Mouse (Mus musculus) lung, embryonic 14.5 days (tissue): ENCODE results near the gene Vps39. TPM values are rescaled to one million over a fixed set of nuclear protein-coding genes. Genes with fewer than 3 reads are reported as not detected.

Source experiments
- ATAC-seq: fragments of 200-750 bp; cut with Nextera tagmentation; 2 replicates; pipeline ENCODE4 v1.8.0; 2017; ENCODE audit warnings: mild to moderate bottlenecking, moderate TSS enrichment, moderate library complexity; ENCODE audit not compliant: insufficient read depth
- DNase-seq: peaks from one replicate; pipeline ENCODE4 v3.0.0-alpha.2; 2015
- H3K27ac ChIP-seq: fragments of 300-500 bp; sonication (generic); 2 replicates; pipeline ENCODE4 v1.5.1; 2014; ENCODE audit warnings: low read depth, mild to moderate bottlenecking, moderate library complexity
- H3K27me3 ChIP-seq: fragments of 300-500 bp; sonication (generic); 2 replicates; pipeline ENCODE4 v1.6.1; 2014; ENCODE audit warnings: low read length, control low read depth; ENCODE audit not compliant: insufficient read depth
- H3K36me3 ChIP-seq: fragments of 300-500 bp; sonication (generic); 2 replicates; pipeline ENCODE4 v1.6.1; 2014; ENCODE audit warnings: control low read depth; ENCODE audit not compliant: insufficient read depth
- H3K4me1 ChIP-seq: fragments of 300-500 bp; sonication (generic); 2 replicates; pipeline ENCODE4 v1.6.1; 2014; ENCODE audit warnings: antibody characterized with exemption, control low read depth; ENCODE audit not compliant: insufficient read depth
- H3K4me2 ChIP-seq: fragments of 300-500 bp; sonication (generic); 2 replicates; pipeline ENCODE4 v1.6.1; 2014; ENCODE audit warnings: mild to moderate bottlenecking
- H3K4me3 ChIP-seq: fragments of 300-500 bp; sonication (generic); 2 replicates; pipeline ENCODE4 v1.5.1; 2014; ENCODE audit warnings: low read depth, low read length
- H3K9ac ChIP-seq: fragments of 300-500 bp; sonication (generic); 2 replicates; pipeline ENCODE4 v1.6.1; 2014
- H3K9me3 ChIP-seq: fragments of 300-500 bp; sonication (generic); 2 replicates; pipeline ENCODE4 v1.6.1; 2016; ENCODE audit warnings: low read depth, low read length, control low read depth
- CTCF ChIP-seq: IDR thresholded peaks from 2 replicates; pipeline ENCODE4 v1.5.1; 2016; ENCODE audit warnings: antibody characterized with exemption, low read depth
- WGBS: fragments of 180-500 bp; shearing (Covaris S2); extraction: QIAGEN DNeasy Blood & Tissue Kit; methylation state at CpG from one replicate; pipeline ENCODE4 v1.1.7; 2014; 5-methylcytosine and 5-hydroxymethylcytosine counted together
- polyA plus RNA-seq: library from polyadenylated mRNA; unstranded; fragments of >200 nt; fragmentation: Nextera tagmentation; extraction: Ambion mirVana; gene quantifications from 2 replicates; pipeline ENCODE4 v1.2.1, GENCODE M21; 2014

The Vps39 gene
- polyA plus RNA-seq, 1 experiment from 2014 or later = 21.9 TPM

DNA sequence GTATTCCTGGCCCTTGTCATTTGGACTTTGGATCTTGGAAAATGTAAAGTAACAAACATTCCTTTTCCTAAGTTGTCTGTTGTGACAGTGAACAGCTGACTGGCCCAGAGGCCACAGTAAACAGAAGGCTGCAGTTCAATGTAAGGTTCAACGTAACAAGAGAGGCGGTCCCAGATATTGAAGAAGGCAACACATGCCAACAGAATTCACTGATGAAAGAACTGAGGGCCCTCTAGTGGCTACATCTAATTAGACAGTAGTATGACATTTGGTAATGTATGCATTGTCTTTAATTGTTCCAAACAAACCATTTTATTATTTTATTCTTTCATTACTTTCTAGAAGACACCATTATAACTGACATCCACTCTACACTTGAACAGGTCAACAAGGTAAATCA lies 15.1 kb downstream of the Vps39 start:
- TF ChIP-seq CTCF = peak; percentile 47
- no peak for ATAC-seq
- H3K36me3 ChIP-seq = peaks cover 58% of the 10 kb centered on the region

DNA sequence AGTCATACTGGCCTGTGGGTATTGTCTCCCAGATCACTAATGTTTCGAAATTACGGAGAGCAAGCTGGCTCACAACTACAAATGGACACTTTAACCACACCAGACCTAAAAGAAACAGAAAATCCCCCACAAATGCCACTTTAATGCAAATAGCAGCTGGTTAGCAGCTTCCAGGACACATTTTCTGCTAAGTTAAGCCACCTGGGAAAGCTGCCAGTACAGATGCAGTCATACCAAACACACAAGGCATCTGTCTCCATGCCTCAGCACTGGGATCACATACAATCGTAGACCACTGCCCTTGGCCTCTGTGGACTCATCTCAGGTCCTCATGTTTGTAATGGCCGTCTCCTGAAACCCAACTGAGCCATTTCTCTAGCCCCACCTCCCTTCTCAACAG lies 21.4 kb downstream of the Vps39 start:
- 78% methylated on average over 4 of the region's 4 CpGs for WGBS
- no peak for DNase-seq
- H3K9me3 ChIP-seq = no peaks in the 10 kb centered on the region
- H3K4me3 ChIP-seq = no peak overlapping the region
- H3K27ac ChIP-seq = no peak overlapping the region
- ATAC-seq = no peak
- H3K4me1 ChIP-seq = no peaks in the 10 kb centered on the region
- no peaks in the 10 kb centered on the region for H3K27me3 ChIP-seq
- no peak overlapping the region for H3K4me2 ChIP-seq
- peaks cover 58% of the 10 kb centered on the region for H3K36me3 ChIP-seq
- H3K9ac ChIP-seq = no peak overlapping the region
- TF ChIP-seq CTCF = no peak

More for the DNA sequence above, 15.1 kb downstream of the Vps39 start:
- DNase-seq = peak; percentile 52
- Histone ChIP-seq H3K9me3 (no peaks in the 10 kb centered on the region), H3K9ac (no peak overlapping the region), H3K4me1 (no peaks in the 10 kb centered on the region), H3K27me3 (no peaks in the 10 kb centered on the region), H3K4me2 (no peak overlapping the region), H3K4me3 (no peak overlapping the region), H3K27ac (no peak overlapping the region)
- 53% methylated on average over 2 of the region's 2 CpGs for WGBS

DNA sequence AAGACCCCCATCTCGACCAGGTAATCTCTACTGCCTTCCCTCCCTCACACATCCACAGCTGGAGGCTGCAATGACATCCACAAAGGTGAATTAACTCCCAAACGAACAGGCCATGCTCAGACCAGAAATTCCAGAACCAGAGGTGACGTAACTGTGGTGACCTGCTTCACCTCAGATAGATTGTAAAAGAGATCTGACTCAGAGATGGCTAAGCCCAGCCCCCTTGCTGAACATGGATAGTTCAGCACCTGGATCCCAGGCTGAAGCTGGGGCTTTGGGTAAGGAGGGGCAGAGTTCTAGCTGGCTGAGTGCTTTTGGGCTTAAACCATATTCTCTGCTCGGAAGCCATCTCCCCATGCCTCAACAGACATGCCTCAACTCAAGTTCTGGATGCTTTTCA lies 37.9 kb downstream of the Vps39 start:
- ATAC-seq (no peak), DNase-seq (no peak)
- Histone ChIP-seq H3K27me3 (no peaks in the 10 kb centered on the region), H3K9ac (no peak overlapping the region), H3K27ac (no peak overlapping the region), H3K36me3 (peaks cover 33% of the 10 kb centered on the region), H3K4me2 (no peak overlapping the region), H3K4me1 (no peaks in the 10 kb centered on the region), H3K4me3 (no peak overlapping the region), H3K9me3 (no peaks in the 10 kb centered on the region)
- TF ChIP-seq CTCF = no peak
- WGBS = 62% methylated on average over 4 of the region's 4 CpGs

DNA sequence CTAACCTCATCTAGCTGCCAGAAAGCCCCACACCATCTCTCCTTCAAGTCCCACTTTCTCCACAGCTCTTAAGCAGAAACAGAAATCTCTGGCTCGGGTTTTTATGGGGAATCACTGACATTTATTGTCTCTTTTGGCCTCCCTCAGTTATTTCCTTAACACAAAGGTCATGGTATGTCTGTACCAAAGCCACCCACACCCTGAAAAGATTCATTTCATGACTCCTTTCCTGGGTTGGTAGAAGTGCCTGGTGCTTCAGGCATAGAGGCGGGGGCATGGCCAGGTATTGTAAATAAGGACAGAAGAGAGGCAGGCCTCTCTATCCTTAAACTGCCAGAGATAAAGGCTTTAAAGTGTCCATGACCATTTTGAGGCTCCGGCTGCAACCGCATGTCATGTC lies 38.5 kb downstream of the Vps39 start:
- TF ChIP-seq CTCF = no peak
- Histone ChIP-seq H3K27ac (no peak overlapping the region), H3K27me3 (no peaks in the 10 kb centered on the region), H3K36me3 (peaks cover 31% of the 10 kb centered on the region), H3K4me3 (no peak overlapping the region), H3K4me1 (no peaks in the 10 kb centered on the region), H3K4me2 (no peak overlapping the region), H3K9ac (no peak overlapping the region), H3K9me3 (no peaks in the 10 kb centered on the region)
- WGBS = 84% methylated on average over 4 of the region's 4 CpGs
- ATAC-seq = no peak
- DNase-seq = no peak

DNA sequence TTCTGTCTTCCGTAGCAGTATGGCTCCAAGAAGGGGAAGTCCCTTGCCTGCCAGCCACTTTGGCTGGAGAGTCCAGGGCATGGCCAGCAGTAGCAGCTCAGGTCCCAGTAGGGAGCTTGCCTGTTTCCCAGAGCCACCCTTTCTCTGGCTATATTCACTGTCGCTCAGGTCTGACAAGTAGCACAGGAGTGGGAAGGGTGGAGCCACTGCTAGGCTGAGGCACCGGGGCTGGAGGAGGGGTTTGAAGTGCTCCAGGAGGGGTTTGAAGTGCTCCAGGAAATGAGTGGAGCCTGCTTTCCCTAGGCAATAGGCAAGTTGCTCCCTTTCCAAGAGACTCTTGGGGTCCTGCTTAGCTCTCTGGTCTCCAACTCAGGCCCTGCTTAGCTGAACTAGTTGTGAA lies 39.0 kb downstream of the Vps39 start, which contains the start of gene Pla2g4f:
Gene Pla2g4f, minus strand, starts transcription at position 190 of the 400 bp plus-strand sequence.
- no peak within 1 kb of the TSS for H3K27ac ChIP-seq
- peak; percentile 63; the same call in 1 of the 2 replicates for ATAC-seq
- WGBS = 43% methylated on average over 3 of the region's 3 CpGs

DNA sequence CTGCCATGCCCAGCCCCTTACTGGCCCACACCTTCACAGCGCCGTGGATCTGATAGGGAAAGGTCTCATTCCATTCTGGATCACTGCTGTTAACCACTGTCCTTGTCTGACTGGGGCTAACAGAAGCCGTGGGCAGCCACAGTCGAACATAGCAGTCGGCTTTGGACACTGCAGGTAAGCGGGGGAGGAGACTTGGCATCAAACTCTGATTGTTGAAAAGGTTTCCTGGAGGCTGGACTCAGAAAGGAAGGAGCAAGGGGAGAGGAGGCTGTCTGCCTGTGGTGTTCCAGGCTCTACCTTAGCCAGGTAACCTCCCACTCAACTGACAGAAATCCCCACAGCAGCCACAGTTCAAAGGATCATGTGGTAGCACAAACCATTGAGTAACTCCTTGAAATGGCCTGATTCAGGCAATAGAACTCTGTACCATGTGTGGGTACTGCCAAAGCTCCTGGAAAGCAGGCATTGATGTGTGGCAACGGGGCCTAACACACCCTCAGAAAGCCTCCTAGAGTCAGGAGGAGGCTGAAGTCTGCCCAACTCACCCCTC lies 40.6 kb downstream of the Vps39 start:
- no peak for ATAC-seq
- H3K27ac ChIP-seq = no peak overlapping the region
- DNase-seq = no peak
- peaks cover 9% of the 10 kb centered on the region for H3K36me3 ChIP-seq
- no peak overlapping the region for H3K4me3 ChIP-seq
- H3K9ac ChIP-seq = no peak overlapping the region
- H3K4me1 ChIP-seq = no peaks in the 10 kb centered on the region
- H3K9me3 ChIP-seq = no peaks in the 10 kb centered on the region
- WGBS = 78% methylated on average over 7 of the region's 7 CpGs
- no peak for TF ChIP-seq CTCF
- no peaks in the 10 kb centered on the region for H3K27me3 ChIP-seq
- H3K4me2 ChIP-seq = no peak overlapping the region

More for the DNA sequence above, 39.0 kb downstream of the Vps39 start, which contains the start of gene Pla2g4f:
- Histone ChIP-seq H3K9ac (no peak within 1 kb of the TSS), H3K9me3 (no peaks in the 10 kb centered on the region), H3K36me3 (peaks cover 26% of the 10 kb centered on the region), H3K4me3 (no peak within 1 kb of the TSS), H3K27me3 (no peaks in the 10 kb centered on the region), H3K4me2 (no peak within 1 kb of the TSS), H3K4me1 (no peaks in the 10 kb centered on the region)
- DNase-seq = peak; percentile 34
- no peak for TF ChIP-seq CTCF

DNA sequence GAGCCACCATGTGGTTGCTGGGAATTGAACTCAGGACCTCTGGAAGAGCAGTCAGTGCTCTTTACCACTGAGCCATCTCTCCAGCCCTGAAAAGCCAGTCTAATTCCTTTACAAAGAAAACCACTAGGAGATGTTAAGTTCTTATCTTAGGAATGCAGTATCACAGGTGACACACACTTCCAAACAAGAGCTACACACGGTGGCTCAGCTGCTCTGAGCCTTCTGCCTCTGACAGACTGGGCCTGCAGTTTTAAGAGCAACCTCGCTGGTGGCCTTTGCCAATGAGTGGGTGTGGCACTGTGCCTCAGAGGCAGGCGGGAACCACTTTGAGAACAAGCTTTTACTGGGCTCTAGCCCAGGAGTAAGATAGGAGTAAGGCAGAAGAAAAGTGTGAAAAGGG lies 48.8 kb downstream of the Vps39 start:
- DNase-seq = peak; percentile 18
- no peaks in the 10 kb centered on the region for H3K36me3 ChIP-seq
- no peak overlapping the region for H3K4me3 ChIP-seq
- H3K4me2 ChIP-seq = no peak overlapping the region
- no peaks in the 10 kb centered on the region for H3K27me3 ChIP-seq
- no peak overlapping the region for H3K9ac ChIP-seq
- no peak for TF ChIP-seq CTCF
- whole genome bisulfite sequencing = 11% methylated on average over 3 of the region's 3 CpGs
- no peaks in the 10 kb centered on the region for H3K9me3 ChIP-seq
- no peak for ATAC-seq
- no peaks in the 10 kb centered on the region for H3K4me1 ChIP-seq
- no peak overlapping the region for H3K27ac ChIP-seq
